Mouse (Mus musculus): ENCODE data around the gene C1qtnf1. TPM values are rescaled to one million over a fixed set of nuclear protein-coding genes. Genes with fewer than 3 reads are reported as not detected.
"Not testable (repeated sequence)": the region's sequence is repeated elsewhere in the genome, so short reads cannot be mapped to it uniquely, and the experiment has no call there.

C1qtnf1 gene
- 3.4 and 4.8 TPM in 2 replicates for polyA plus RNA-seq (2016; fragmentation: Nextera tagmentation; extraction: Ambion mirVana)

DNA sequence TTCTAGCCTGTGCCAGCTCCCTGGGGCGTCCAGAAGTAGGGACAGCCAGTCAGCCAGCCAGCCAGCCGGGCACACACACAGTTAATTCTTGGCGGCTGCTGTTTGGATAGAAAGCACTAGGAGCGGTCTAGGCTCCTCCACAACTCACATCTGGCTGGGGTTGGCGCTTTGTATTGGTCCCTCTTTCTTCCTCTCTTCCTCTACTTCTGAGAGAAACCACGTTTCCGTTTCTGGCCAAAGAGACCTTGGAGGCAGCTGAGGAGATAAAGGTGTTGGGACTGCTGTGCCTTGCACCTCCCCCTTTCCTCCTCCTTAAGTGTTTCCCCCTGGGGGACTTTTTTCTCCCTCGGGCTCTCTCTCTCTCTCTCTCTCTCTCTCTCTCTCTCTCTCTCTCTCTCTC is at the start of gene C1qtnf1:
Gene C1qtnf1 (plus strand): TSS at position 218 of the 400 bp plus-strand sequence.
- Histone ChIP-seq H3K4me3 (replicated peaks) (peak within 1 kb of the TSS; percentile 36), H3K4me2 (peak within 1 kb of the TSS; percentile 63), H3K4me1 (replicated peaks) (peaks cover 57% of the 10 kb centered on the region), H3K27ac (peak within 1 kb of the TSS; percentile 76), H3K9me3 (no peaks in the 10 kb centered on the region), H3K9ac (replicated peaks) (peak within 1 kb of the TSS; percentile 51), H3K36me3 (no peaks in the 10 kb centered on the region), H3K27me3 (0 out of 2 replicates have a peak, but pooled peaks cover 2% of the 10 kb centered on the region)
- ATAC-seq (ENCODE audit: insufficient number of reproducible peaks, insufficient read depth, low FRiP score, low TSS enrichment, low read depth), result 0 out of 2 replicates have a peak, but pooled peaks have one; percentile 37
- 2% methylated on average over 8 of the region's 8 CpGs for whole genome bisulfite sequencing

DNA sequence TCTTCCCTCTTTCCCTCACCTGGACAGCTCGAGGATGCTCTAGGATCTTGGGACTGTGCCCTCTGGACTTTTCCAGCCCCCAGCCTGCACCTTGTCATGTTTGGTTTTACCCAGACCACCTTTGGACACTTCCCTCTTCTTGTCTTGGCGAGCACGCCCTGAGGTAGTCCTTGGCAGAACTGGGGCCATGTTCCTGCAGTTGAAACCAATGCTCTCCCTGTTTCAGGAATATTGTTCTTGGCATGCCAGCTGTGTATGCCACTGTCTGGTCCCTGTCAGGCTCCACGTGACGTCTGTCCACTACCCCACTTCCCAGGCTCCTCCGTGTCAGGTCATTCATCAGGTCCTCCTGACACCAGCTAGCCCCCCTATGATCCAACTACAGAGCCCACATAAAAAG is 49.3 kb upstream of the C1qtnf1 start:
- Histone ChIP-seq H3K4me1 (replicated peaks) (peaks cover 6% of the 10 kb centered on the region), H3K4me3 (replicated peaks) (no peak overlapping the region), H3K27ac (no peak overlapping the region), H3K4me2 (no peak overlapping the region), H3K27me3 (no peaks in the 10 kb centered on the region), H3K9me3 (no peaks in the 10 kb centered on the region), H3K36me3 (no peaks in the 10 kb centered on the region), H3K9ac (replicated peaks) (no peak overlapping the region)
- 78% methylated on average over 6 of the region's 6 CpGs for WGBS
- ATAC-seq (ENCODE audit: insufficient number of reproducible peaks, insufficient read depth, low FRiP score, low TSS enrichment, low read depth), result no peak

DNA sequence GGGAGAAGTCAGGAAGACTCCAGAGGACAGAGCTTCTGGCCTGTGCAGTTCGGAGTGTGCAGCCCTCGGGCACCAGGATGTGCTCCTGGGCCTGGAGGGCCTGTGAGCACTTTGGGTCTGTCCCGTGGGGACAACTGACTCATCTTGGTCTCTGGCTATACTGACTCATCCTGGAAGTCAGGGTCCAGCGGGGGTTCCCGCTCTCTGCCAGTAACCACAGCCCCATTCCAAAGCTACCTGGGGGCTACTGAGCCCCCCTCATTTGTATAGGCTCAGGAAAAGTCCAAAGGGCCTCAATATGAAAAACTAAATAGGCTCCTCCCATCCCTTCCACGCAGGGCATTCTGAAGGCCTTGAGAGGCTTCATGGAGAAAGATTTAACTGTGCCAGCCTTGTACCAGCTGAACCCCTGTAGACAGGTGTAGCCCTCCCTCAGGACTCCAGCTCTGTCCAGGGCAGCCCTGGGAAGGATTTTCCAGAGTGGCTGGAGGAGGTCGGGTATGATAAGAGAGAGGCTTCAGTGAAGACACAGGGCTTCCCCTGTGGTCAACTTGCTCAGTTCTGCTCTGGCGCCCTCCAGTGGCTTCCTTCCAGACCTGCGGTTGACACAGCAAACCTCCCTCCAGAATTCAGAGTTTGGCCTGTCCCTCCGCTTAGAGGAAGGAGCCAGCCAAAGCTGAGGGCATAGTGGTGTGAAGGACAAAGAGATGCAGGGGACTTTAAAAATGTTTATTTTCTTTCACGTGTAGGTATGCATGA is 48.6 kb upstream of the C1qtnf1 start:
- Histone ChIP-seq H3K9ac (replicated peaks) (no peak overlapping the region), H3K27me3 (no peaks in the 10 kb centered on the region), H3K4me3 (replicated peaks) (no peak overlapping the region), H3K4me2 (no peak overlapping the region), H3K9me3 (no peaks in the 10 kb centered on the region), H3K4me1 (replicated peaks) (peaks cover 3% of the 10 kb centered on the region), H3K27ac (no peak overlapping the region), H3K36me3 (no peaks in the 10 kb centered on the region)
- 45% methylated on average over 11 of the region's 11 CpGs for WGBS
- no peak for ATAC-seq (ENCODE audit: insufficient number of reproducible peaks, insufficient read depth, low FRiP score, low TSS enrichment, low read depth)

DNA sequence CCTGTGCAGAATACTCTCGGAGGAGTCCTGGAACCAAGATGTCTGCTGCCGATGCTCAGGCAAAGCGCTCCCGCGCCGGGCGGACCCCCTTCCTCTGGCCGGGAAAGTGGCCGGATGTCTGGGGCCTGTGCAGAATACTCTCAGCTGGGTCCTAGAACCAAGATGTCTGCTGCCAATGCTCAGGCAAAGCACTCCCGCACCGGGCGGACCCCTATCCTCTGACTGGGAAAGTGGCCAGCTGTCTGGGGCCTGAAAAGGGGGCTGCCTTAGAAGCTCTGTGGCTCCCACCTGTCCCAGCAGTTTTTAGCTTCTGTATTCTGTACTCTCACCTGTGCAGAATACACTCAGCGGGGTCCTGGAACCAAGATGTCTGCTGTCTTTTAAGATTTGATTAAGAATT is 40.2 kb upstream of the C1qtnf1 start:
- not testable (repeated sequence) for H3K27ac ChIP-seq; H3K4me3 ChIP-seq (replicated peaks); ATAC-seq (ENCODE audit: insufficient number of reproducible peaks, insufficient read depth, low FRiP score, low TSS enrichment, low read depth); H3K9me3 ChIP-seq; H3K4me2 ChIP-seq; H3K27me3 ChIP-seq; H3K36me3 ChIP-seq; H3K9ac ChIP-seq (replicated peaks); H3K4me1 ChIP-seq (replicated peaks)
- WGBS, result 92% methylated on average over 13 of the region's 13 CpGs

DNA sequence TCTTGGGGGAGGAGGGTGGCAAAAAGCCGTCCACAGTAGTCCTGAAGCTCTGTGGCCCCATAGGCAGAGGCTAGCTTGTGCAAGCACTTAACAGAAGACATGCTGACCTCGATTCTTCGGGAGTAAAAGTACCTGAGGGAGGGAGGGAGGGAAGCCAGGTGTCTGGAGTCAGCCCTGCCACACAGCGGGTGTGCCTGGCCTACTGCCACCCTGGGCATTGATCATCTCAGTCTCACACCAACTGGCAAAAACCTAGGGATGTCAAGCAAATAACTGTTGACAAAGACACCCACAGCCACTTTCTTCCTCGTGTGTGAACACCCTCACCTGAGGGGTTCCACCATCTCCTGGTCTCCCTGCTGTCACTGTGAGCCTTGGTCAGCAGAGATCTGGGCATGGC is 34.0 kb upstream of the C1qtnf1 start:
- 77% methylated on average over 5 of the region's 5 CpGs for WGBS
- Histone ChIP-seq H3K4me3 (replicated peaks) (no peak overlapping the region), H3K27me3 (no peaks in the 10 kb centered on the region), H3K4me1 (replicated peaks) (peaks cover 8% of the 10 kb centered on the region; the same call in 1 of the 2 replicates), H3K27ac (no peak overlapping the region), H3K9ac (replicated peaks) (no peak overlapping the region), H3K36me3 (0 out of 2 replicates have a peak, but pooled peaks cover 7% of the 10 kb centered on the region), H3K9me3 (peaks cover 6% of the 10 kb centered on the region; the same call in 1 of the 2 replicates), H3K4me2 (no peak overlapping the region)
- ATAC-seq (ENCODE audit: insufficient number of reproducible peaks, insufficient read depth, low FRiP score, low TSS enrichment, low read depth), result no peak

DNA sequence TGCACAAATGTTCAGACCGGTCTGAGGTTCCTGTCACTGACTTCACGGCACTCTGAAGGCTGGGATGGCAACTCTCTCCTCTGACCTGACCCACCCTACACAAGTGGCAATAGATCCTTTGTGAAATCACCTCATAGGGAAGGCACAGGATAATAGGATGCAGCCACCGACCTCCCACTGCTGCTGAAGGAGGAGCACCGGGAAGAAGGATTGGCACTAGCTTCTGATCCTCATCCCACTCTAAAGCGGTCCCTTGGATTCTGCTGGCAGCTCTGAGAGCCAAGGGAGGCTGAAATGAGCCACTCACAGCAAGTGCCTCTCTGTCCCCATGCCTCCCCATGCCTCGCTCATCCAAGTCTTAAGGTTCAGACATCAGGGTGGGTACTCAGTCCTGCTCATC is 33.5 kb upstream of the C1qtnf1 start:
- no peak overlapping the region for H3K4me3 ChIP-seq (replicated peaks)
- ATAC-seq (ENCODE audit: insufficient number of reproducible peaks, insufficient read depth, low FRiP score, low TSS enrichment, low read depth), result no peak
- peaks cover 6% of the 10 kb centered on the region; the same call in 1 of the 2 replicates for H3K9me3 ChIP-seq
- 0 out of 2 replicates have a peak, but pooled peaks cover 7% of the 10 kb centered on the region for H3K36me3 ChIP-seq
- 67% methylated on average over 6 of the region's 6 CpGs for WGBS
- H3K4me2 ChIP-seq, result no peak overlapping the region
- 0 out of 2 replicates have a peak overlapping the region, but pooled peaks have one; percentile 31 for H3K9ac ChIP-seq (replicated peaks)
- H3K27me3 ChIP-seq, result no peaks in the 10 kb centered on the region
- H3K4me1 ChIP-seq (replicated peaks), result peaks cover 8% of the 10 kb centered on the region; the same call in 1 of the 2 replicates
- no peak overlapping the region for H3K27ac ChIP-seq

DNA sequence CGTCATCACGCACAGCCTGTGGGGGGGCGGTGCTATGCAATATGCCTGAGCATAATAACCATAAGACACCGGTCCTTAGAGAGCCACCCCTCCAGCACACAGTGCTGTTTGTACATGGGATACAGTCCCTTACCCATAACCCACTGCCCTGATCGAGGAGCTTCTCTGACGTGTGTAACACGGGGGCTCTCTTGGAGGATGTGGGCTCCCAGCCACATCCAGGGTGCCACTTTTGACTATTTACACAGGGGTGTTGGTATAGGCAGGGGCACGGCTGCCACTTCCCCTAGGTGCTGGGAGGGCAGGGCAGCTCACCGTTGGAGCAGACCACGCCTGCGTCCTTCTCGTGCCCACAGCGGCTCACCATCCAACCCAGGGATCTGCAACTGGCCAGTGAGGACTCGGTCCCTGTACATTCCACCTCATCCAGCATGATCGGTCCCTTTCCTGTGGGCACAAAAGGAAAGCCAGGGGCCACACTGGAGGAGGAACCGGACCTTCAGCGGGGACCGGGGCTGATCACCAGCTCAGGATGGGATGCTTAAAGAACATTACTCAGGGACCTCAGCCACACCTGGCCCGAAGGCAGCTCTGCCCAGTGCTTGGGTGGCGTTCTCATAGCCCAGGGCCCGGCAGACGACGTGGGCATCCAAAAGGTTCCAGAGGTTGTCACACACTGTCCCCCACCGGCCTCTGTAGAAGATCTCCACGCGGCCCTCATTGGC is 30.0 kb upstream of the C1qtnf1 start:
- ATAC-seq (ENCODE audit: insufficient number of reproducible peaks, insufficient read depth, low FRiP score, low TSS enrichment, low read depth), result no peak
- H3K27ac ChIP-seq, result no peak overlapping the region

DNA sequence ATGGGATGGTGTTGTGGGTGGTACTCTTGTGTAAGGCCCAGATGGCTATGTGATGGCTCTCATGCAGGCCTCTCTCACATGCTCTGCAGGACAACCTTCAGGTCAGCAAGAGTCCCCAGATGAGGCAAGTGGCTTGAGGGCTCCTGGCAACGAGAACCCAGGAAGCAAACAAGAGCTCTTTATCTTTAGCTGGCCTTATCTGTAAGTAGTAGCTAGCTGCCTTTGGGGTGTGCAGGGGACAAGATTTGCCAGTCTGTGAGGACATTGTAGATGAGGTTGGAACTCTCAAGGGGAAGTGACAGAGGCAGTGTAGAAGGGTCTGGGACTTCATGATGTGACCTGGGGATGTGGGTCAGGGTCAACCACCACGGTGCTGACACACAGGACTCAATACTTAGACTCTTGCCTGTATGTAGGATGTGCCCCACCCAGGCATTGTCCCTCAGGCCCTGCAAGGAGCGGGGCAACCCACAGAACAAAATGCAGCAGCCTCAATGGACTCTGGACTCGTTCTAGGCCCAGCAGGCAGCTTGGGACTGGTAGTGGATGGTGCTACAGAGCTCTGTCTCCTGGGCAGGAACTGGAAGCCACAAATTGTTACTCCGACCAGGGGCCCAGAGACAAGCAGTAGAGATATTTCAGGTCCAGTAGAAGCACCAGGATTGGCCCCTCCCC is 28.0 kb upstream of the C1qtnf1 start:
- H3K36me3 ChIP-seq, result peaks cover 9% of the 10 kb centered on the region; the same call in 1 of the 2 replicates
- H3K9ac ChIP-seq (replicated peaks), result no peak overlapping the region
- WGBS, result 74% methylated on average over 5 of the region's 5 CpGs
- H3K4me1 ChIP-seq (replicated peaks), result peaks cover 33% of the 10 kb centered on the region
- peaks cover 6% of the 10 kb centered on the region; the same call in 1 of the 2 replicates for H3K9me3 ChIP-seq
- H3K27me3 ChIP-seq, result no peaks in the 10 kb centered on the region
- no peak overlapping the region for H3K4me3 ChIP-seq (replicated peaks)
- H3K4me2 ChIP-seq, result peak overlapping the region; percentile 32
- peak overlapping the region; percentile 87 for H3K27ac ChIP-seq
- no peak for ATAC-seq (ENCODE audit: insufficient number of reproducible peaks, insufficient read depth, low FRiP score, low TSS enrichment, low read depth)

More for the DNA sequence above, 30.0 kb upstream of the C1qtnf1 start:
- Histone ChIP-seq H3K9me3 (peaks cover 6% of the 10 kb centered on the region; the same call in 1 of the 2 replicates), H3K4me2 (no peak overlapping the region), H3K36me3 (0 out of 2 replicates have a peak, but pooled peaks cover 7% of the 10 kb centered on the region), H3K27me3 (no peaks in the 10 kb centered on the region), H3K9ac (replicated peaks) (no peak overlapping the region), H3K4me1 (replicated peaks) (peaks cover 36% of the 10 kb centered on the region), H3K4me3 (replicated peaks) (no peak overlapping the region)
- 91% methylated on average over 26 of the region's 26 CpGs for WGBS

DNA sequence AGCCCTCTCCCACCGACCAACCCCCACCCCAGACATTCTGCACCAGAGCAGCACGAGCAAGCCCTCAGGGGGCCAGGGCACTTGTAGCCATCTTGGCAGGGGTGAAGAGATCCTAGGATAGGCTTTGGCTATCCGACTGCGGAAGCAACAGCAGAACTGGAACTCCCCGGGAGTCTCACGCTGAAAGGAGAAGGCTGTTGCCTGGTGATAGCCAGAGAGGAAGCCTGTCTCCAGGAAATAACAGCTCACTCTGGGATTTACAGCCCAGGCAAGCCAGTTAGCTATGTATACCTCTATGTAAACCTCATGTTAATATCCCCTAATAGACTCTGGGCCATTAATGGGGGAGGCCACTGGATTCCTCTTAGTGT is 27.5 kb upstream of the C1qtnf1 start:
- Histone ChIP-seq H3K27ac (peak overlapping the region; percentile 87), H3K36me3 (peaks cover 14% of the 10 kb centered on the region), H3K9me3 (peaks cover 6% of the 10 kb centered on the region; the same call in 1 of the 2 replicates), H3K4me1 (replicated peaks) (peaks cover 33% of the 10 kb centered on the region), H3K9ac (replicated peaks) (no peak overlapping the region), H3K27me3 (no peaks in the 10 kb centered on the region), H3K4me2 (peak overlapping the region; percentile 32), H3K4me3 (replicated peaks) (no peak overlapping the region)
- WGBS, result 18% methylated on average over 6 of the region's 6 CpGs
- ATAC-seq (ENCODE audit: insufficient number of reproducible peaks, insufficient read depth, low FRiP score, low TSS enrichment, low read depth), result peak; percentile 23; the same call in 1 of the 2 replicates

DNA sequence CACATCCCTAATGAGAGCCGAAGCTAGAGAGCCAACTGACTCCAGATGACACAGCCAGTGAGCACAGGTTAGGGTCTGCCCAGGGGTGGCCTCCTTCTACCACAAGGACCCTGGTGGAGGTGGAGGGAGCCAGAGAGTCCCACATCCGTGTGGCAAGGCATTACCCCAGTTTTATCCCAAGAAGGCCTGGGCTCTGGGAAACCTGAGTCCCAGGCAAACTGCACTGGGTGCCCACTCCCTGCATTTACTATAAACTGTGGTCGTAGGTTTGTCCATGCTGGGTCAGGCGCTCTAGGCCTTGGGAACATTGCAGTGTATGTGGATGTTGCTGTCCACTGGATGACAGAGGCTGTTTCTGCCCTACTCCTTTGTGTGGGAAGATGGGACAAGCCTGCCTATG is 26.8 kb upstream of the C1qtnf1 start:
- peak overlapping the region; percentile 8; the same call in 1 of the 2 replicates for H3K4me2 ChIP-seq

More for the DNA sequence above, 26.8 kb upstream of the C1qtnf1 start:
- no peaks in the 10 kb centered on the region for H3K9me3 ChIP-seq
- H3K36me3 ChIP-seq, result peaks cover 15% of the 10 kb centered on the region
- H3K27me3 ChIP-seq, result no peaks in the 10 kb centered on the region
- ATAC-seq (ENCODE audit: insufficient number of reproducible peaks, insufficient read depth, low FRiP score, low TSS enrichment, low read depth), result peak; percentile 30; the same call in 1 of the 2 replicates
- WGBS, result 68% methylated on average over 4 of the region's 4 CpGs
- H3K27ac ChIP-seq, result peak overlapping the region; percentile 87
- H3K4me3 ChIP-seq (replicated peaks), result no peak overlapping the region
- H3K4me1 ChIP-seq (replicated peaks), result peaks cover 33% of the 10 kb centered on the region
- no peak overlapping the region for H3K9ac ChIP-seq (replicated peaks)
